Mouse (Mus musculus) neural tube, embryonic 11.5 days (tissue): ENCODE measurements around the gene Gm20425. TPM values are rescaled to one million over a fixed set of nuclear protein-coding genes. Genes with fewer than 3 reads are reported as not detected.

Experiments used
- ATAC-seq: fragments of 200-750 bp; cut with Nextera tagmentation; 2 replicates; pipeline ENCODE4 v1.8.0; 2017; ENCODE audit warnings: moderate number of reproducible peaks, mild to moderate bottlenecking, moderate TSS enrichment, moderate library complexity; ENCODE audit not compliant: insufficient read depth, low FRiP score, low TSS enrichment
- DNase-seq: peaks from one replicate; pipeline ENCODE4 v3.0.0-alpha.2; 2015; ENCODE audit warnings: low spot score
- H3K27ac ChIP-seq: fragments of 300-500 bp; sonication (generic); 2 replicates; pipeline ENCODE4 v1.5.1; 2014; ENCODE audit warnings: low read depth, mild to moderate bottlenecking, low read length
- H3K27me3 ChIP-seq: fragments of 300-500 bp; sonication (generic); 2 replicates; pipeline ENCODE4 v1.6.1; 2014; ENCODE audit warnings: mild to moderate bottlenecking, low read length, mixed read lengths; ENCODE audit not compliant: control insufficient read depth, insufficient read depth
- H3K36me3 ChIP-seq: fragments of 300-500 bp; sonication (generic); 2 replicates; pipeline ENCODE4 v1.6.1; 2014; ENCODE audit warnings: mild to moderate bottlenecking, low read length, moderate library complexity, mixed read lengths; ENCODE audit not compliant: control insufficient read depth, insufficient read depth
- H3K4me1 ChIP-seq: fragments of 300-500 bp; sonication (generic); 2 replicates; pipeline ENCODE4 v1.6.1; 2014; ENCODE audit warnings: low read length, mixed read lengths; ENCODE audit not compliant: control insufficient read depth, insufficient read depth
- H3K4me2 ChIP-seq: fragments of 300-500 bp; sonication (generic); 2 replicates; pipeline ENCODE4 v1.6.1; 2014; ENCODE audit warnings: low read depth, mild to moderate bottlenecking, moderate library complexity
- H3K4me3 ChIP-seq: fragments of 300-500 bp; sonication (generic); 2 replicates; pipeline ENCODE4 v1.5.1; 2014; ENCODE audit warnings: low read depth, low read length
- H3K9ac ChIP-seq: fragments of 300-500 bp; sonication (generic); 2 replicates; pipeline ENCODE4 v1.6.1; 2014; ENCODE audit warnings: mild to moderate bottlenecking, low read length
- H3K9me3 ChIP-seq: fragments of 300-500 bp; sonication (generic); 2 replicates; pipeline ENCODE4 v1.6.1; 2016; ENCODE audit warnings: low read length; ENCODE audit not compliant: control insufficient read depth
- WGBS: fragments of 180-500 bp; shearing (Covaris S2); extraction: QIAGEN DNeasy Blood & Tissue Kit; methylation state at CpG from one replicate; pipeline ENCODE4 v1.1.7; 2014; 5-methylcytosine and 5-hydroxymethylcytosine counted together
- polyA plus RNA-seq: library from polyadenylated mRNA; unstranded; fragments of >200 nt; fragmentation: Nextera tagmentation; extraction: Ambion mirVana; gene quantifications from 2 replicates; pipeline ENCODE4 v1.2.1, GENCODE M21; 2014

The Gm20425 gene
- polyA plus RNA-seq, 1 experiment from 2014 or later, result not detected

DNA sequence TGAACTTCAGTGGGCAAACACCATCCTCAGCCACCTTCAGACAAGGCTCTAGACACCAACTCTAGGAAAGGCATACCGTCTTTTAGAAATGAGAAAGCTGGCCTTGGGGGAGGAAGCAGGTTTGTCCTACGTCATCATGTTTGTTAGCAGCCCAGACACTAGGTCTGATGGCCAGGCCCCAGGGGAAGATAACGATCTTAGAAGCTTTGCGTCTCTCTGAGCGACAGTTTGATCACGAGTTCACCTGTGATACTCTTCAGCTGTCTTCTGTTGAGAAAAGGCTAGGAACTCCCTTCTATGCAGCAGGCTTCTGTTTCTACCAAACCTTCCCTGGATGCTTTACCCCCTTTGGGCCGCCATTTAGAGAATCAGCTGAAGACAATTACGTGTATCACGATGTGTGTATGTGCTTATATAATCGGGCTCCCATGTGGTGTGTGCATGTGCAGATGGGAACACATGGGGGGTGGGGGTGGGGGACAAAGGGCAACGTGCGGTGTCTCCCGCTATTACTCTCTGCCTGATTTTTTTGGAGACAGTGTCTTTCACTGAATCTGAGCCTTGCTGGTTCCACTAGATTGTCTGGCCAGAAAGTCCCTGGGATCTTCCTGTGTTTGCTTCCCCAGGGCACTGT is 1.6 kb downstream of the Gm20425 start:
- H3K27me3 ChIP-seq, result no peaks in the 10 kb centered on the region
- H3K4me2 ChIP-seq, result no peak overlapping the region
- H3K27ac ChIP-seq, result no peak overlapping the region
- H3K4me3 ChIP-seq, result no peak overlapping the region
- H3K9me3 ChIP-seq, result no peaks in the 10 kb centered on the region
- no peaks in the 10 kb centered on the region for H3K4me1 ChIP-seq
- 87% methylated on average over 13 of the region's 13 CpGs for WGBS
- no peak overlapping the region for H3K9ac ChIP-seq
- DNase-seq (no peak), ATAC-seq (no peak)
- no peaks in the 10 kb centered on the region for H3K36me3 ChIP-seq

DNA sequence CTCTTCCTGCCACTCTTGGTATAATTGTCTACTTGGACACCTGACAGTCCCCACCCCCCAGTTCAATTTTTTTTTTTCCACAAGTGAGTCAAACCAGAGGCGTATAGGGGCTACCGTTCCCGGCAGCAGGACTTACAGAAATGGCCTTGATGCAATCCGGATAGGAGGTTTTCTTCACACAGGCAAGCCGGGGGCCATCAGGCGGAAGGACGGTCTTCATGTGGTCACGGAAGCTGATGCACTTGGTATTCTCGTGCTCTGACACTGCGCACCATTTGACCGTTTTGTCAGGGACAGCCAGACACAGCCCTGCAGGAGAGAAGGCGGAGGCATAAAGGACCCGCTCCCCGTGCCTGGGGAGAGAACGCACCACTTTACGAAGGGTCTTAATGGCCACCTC is 2.3 kb downstream of the Gm20425 start:
- no peak overlapping the region for H3K9ac ChIP-seq
- 85% methylated on average over 16 of the region's 16 CpGs for WGBS
- DNase-seq, result no peak

DNA sequence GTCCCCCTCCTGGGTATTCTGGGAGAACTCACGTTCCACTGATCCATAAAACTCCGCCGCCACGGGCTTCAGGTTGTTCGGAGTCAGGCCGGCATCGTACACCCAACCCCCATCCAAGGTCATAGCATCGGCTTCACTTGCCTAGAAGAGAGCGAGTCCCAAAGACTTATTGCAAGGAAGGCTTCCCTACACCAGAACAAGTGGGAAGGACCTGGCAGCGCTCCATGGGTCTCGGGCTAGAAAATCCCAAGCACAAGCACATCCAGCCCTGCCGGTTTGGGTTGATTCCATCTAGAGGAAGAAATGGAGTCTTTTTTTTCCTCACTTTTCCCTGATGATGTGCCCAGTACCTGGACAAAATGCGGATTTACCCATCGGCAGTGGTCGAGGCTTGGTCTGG is 3.3 kb downstream of the Gm20425 start:
- H3K27me3 ChIP-seq, result no peaks in the 10 kb centered on the region
- ATAC-seq (no peak), DNase-seq (no peak)
- H3K4me1 ChIP-seq, result no peaks in the 10 kb centered on the region
- no peaks in the 10 kb centered on the region for H3K9me3 ChIP-seq
- H3K4me2 ChIP-seq, result no peak overlapping the region
- no peak overlapping the region for H3K9ac ChIP-seq
- H3K36me3 ChIP-seq, result no peaks in the 10 kb centered on the region
- H3K27ac ChIP-seq, result no peak overlapping the region
- 94% methylated on average over 15 of the region's 15 CpGs for WGBS
- no peak overlapping the region for H3K4me3 ChIP-seq

More for the DNA sequence above, 2.3 kb downstream of the Gm20425 start:
- no peak for ATAC-seq
- Histone ChIP-seq H3K4me2 (no peak overlapping the region), H3K27ac (no peak overlapping the region), H3K36me3 (no peaks in the 10 kb centered on the region), H3K27me3 (no peaks in the 10 kb centered on the region), H3K9me3 (no peaks in the 10 kb centered on the region), H3K4me1 (no peaks in the 10 kb centered on the region), H3K4me3 (no peak overlapping the region)

DNA sequence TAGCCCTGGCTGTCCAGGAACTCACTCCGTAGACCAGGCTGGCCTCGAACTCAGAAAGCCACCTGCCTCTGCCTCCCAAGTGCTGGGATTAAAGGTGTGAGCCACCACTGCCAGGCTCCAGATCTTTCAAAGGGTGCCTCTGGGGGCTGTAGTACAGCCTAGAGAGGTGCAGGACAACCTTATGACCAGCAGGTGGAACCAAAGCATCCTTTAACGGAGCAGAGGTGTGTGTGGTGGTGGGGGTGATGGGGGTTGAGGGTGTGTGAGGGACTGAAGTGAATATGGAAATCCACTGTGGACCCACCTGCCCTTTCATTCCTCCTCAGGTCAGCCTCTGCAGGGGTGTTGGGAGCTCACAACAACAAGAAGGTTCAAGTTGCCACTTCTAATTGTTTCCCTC is 4.6 kb downstream of the Gm20425 start:
- Histone ChIP-seq H3K27me3 (no peaks in the 10 kb centered on the region), H3K36me3 (no peaks in the 10 kb centered on the region), H3K27ac (no peak overlapping the region), H3K9me3 (no peaks in the 10 kb centered on the region), H3K4me3 (no peak overlapping the region), H3K9ac (no peak overlapping the region), H3K4me2 (no peak overlapping the region), H3K4me1 (no peaks in the 10 kb centered on the region)
- 64% methylated on average over 3 of the region's 3 CpGs for WGBS
- no peak for DNase-seq
- no peak for ATAC-seq

DNA sequence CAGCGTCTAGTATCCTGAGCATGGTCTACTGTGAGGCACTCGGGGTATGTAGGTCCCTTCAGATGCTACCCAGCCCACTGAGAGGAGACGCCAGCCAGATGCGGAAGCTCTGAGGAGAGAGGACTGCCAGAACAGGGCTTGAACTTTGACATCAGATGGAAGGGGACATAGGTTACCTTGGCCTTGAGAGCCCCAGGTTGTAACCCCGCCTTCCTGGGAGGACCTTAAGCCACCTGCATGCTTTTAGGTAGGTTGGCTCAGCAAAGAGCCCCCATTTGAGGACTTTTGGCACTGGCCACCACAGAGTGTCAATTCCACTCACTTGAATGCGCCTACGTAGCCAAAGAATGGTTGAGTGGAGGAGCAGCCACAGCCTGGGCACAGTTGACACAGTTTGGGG is 5.4 kb downstream of the Gm20425 start:
- Histone ChIP-seq H3K9ac (no peak overlapping the region), H3K4me2 (no peak overlapping the region), H3K4me3 (no peak overlapping the region), H3K9me3 (no peaks in the 10 kb centered on the region), H3K27ac (no peak overlapping the region), H3K36me3 (no peaks in the 10 kb centered on the region), H3K27me3 (no peaks in the 10 kb centered on the region), H3K4me1 (no peaks in the 10 kb centered on the region)
- DNase-seq (no peak), ATAC-seq (no peak)
- 95% methylated on average over 7 of the region's 7 CpGs for WGBS

DNA sequence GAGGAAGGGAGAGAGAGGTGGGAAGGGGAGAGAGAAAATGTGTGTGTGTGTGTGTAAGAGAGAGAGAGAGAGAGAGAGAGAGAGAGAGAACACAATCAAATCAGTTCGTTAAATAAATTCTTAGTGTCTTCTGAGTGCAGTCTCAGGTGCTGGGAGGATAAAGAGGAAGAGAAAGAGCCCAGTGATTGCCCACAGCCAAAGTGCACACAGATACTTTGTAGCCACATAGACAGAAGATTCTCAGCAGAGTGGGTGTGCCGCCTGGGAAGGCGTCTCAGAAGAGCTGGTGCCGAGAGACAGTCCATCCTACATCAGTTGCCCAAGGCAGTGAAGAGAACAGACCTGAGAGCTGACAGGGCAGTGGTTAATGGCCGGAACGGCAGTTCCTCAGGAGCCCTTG is 15.8 kb downstream of the Gm20425 start:
- WGBS, result 87% methylated on average over 6 of the region's 6 CpGs
- H3K27me3 ChIP-seq, result no peaks in the 10 kb centered on the region
- no peaks in the 10 kb centered on the region for H3K4me1 ChIP-seq
- DNase-seq (no peak), ATAC-seq (no peak)
- H3K4me3 ChIP-seq, result no peak overlapping the region
- no peak overlapping the region for H3K27ac ChIP-seq
- no peak overlapping the region for H3K4me2 ChIP-seq
- no peaks in the 10 kb centered on the region for H3K9me3 ChIP-seq
- no peaks in the 10 kb centered on the region for H3K36me3 ChIP-seq
- H3K9ac ChIP-seq, result no peak overlapping the region

DNA sequence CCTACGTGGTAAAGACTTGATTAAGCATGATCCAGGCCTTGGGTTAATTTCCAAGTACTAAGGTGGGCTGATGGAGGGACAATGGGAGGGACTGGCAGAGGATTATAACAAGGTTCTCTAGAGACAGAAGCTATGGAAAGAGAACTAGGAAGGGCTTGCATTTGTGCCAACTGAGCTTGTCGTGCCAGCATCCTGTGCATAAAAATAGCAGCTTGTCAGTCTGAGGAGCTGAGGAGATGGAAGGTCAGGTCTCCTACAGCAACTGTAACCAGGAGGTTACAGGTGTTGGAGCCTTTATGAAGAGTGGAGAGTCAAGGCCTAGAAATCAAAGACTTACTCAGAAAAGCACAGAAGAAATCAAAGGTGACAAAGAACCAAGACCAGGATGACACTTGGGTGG is 16.5 kb downstream of the Gm20425 start:
- DNase-seq (no peak), ATAC-seq (no peak)
- 79% methylated on average over 2 of the region's 2 CpGs for WGBS

DNA sequence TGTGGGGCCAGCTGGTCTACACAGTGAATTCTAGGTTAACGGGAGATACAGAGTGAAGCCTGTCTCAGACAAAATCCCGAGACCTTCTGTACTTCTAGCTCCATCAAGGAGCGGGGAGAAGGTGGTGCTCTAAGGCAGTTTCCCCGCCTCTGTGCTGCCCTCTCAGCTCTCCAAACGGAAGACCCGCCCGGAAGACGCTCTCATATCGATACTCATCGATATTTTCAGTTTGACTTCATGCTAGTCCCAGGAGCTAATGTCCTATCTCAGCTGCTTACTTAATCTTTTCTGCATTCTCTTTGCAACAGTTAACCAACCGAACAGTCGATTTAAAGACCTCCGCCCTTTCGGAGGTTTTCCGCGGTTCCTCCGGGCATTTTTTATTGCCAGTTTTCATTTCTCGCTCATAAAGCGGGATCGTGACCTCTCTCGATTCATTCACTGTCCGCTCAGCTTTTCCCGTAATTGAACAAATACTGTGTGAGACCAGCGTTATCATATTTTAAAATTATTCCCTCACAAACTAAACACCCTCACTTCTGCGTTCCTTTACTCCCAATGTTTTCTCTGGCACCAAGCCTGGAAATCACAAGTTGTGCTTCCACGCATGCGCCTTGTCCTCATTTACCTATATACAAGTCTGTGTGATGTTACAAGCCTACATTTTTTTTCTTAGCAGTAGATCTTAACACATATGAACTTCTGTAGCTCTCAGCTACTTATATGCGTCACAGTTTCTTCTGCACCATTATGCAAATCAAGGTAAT is 17.3 kb downstream of the Gm20425 start:
- Histone ChIP-seq H3K36me3 (no peaks in the 10 kb centered on the region), H3K27ac (no peak overlapping the region), H3K27me3 (no peaks in the 10 kb centered on the region), H3K9me3 (no peaks in the 10 kb centered on the region), H3K4me3 (no peak overlapping the region), H3K4me1 (no peaks in the 10 kb centered on the region), H3K4me2 (no peak overlapping the region), H3K9ac (no peak overlapping the region)
- ATAC-seq (no peak), DNase-seq (no peak)
- WGBS, result 74% methylated on average over 28 of the region's 28 CpGs

More for the DNA sequence above, 16.5 kb downstream of the Gm20425 start:
- H3K36me3 ChIP-seq, result no peaks in the 10 kb centered on the region
- no peaks in the 10 kb centered on the region for H3K27me3 ChIP-seq
- no peak overlapping the region for H3K27ac ChIP-seq
- H3K9ac ChIP-seq, result no peak overlapping the region
- no peak overlapping the region for H3K4me2 ChIP-seq
- H3K4me3 ChIP-seq, result no peak overlapping the region
- no peaks in the 10 kb centered on the region for H3K4me1 ChIP-seq
- H3K9me3 ChIP-seq, result no peaks in the 10 kb centered on the region

DNA sequence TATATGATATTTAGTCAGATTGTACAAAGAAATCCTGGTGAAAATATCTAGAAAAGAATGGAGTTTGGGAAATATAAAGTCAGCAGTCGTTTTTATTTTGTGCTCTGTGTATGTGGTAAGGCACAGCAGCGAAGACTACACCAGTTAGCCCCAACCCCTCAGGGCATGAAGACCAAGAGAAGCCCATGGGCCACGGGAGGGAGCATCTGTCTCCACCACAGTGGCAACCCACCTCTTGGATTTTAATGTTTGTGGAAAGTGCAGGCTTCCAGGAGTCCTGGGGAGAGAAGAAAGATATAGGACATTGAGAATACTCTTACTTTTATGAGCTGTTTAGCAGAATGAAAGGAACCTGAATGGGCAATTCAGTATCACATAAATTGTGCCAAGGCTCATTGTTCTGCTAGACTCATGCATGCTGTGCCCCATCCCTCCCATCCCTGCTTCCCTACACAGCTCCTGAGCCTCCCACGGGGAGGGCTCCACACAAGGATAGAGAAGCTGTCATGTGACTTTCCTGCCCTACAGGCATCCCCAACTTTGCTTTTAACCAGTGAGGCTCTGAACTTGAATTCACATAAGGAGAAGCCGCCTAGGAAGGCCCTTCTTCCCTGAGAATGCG is 21.2 kb downstream of the Gm20425 start:
- peak; percentile 95 for ATAC-seq
- no peaks in the 10 kb centered on the region for H3K27me3 ChIP-seq
- peak; percentile 45 for DNase-seq

More for the DNA sequence above, 21.2 kb downstream of the Gm20425 start:
- H3K9me3 ChIP-seq, result no peaks in the 10 kb centered on the region
- H3K36me3 ChIP-seq, result no peaks in the 10 kb centered on the region
- H3K4me3 ChIP-seq, result no peak overlapping the region
- no peak overlapping the region for H3K9ac ChIP-seq
- 45% methylated on average over 6 of the region's 6 CpGs for WGBS
- no peak overlapping the region for H3K27ac ChIP-seq
- no peak overlapping the region for H3K4me2 ChIP-seq
- H3K4me1 ChIP-seq, result no peaks in the 10 kb centered on the region
